Mouse (Mus musculus) adrenal gland, postnatal 0 days (tissue): Measurements from ENCODE around the gene Col13a1. TPM values are rescaled to one million over a fixed set of nuclear protein-coding genes. Genes with fewer than 3 reads are reported as not detected.

Experiments used
- polyA plus RNA-seq: library from polyadenylated mRNA; unstranded; fragments of >200 nt; fragmentation: Nextera tagmentation; extraction: Ambion mirVana; gene quantifications from 2 replicates; pipeline ENCODE4 v1.2.1, GENCODE M21; 2015

Gene Col13a1
- 5.9 and 10.0 TPM in 2 replicates for polyA plus RNA-seq

DNA sequence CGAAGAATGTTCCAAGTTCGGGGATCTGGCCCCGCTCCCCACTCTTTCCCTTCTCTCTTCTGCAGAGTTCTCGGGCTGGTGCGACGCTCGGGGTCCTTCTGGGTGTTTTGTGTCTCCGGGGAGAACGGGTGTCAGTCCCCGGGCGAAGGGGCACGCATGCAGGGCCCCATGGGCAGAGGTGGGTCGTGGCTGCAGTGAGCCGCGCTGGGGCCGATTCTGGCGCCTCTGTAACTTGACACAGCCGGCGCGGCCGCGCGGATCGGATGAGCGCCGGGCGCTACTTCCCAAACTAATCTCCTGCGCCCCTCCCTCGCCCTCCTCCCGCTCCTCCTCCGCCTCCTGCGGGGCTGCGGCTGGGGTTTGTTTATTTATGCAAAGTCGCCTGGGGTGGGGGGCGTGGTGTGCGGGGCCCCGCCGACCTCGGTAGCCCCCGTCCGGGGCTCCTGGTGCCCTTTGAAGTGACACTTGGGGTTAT lies at the start of gene Col13a1:
Gene Col13a1 (minus strand): TSS at position 243 of the 475 bp plus-strand sequence.

Other genes starting within 250 kb of the Col13a1 start
- gene H2afy2, start 195.0 kb downstream of the Col13a1 start, polyA plus RNA-seq: 51.5 and 60.2 TPM in 2 replicates
- gene Neurog3, start 154.0 kb upstream of the Col13a1 start, polyA plus RNA-seq: not detected in 2 replicates
- 18.0 and 20.3 TPM in 2 replicates for gene Fam241b, start 164.8 kb upstream of the Col13a1 start, polyA plus RNA-seq